Mouse (Mus musculus): Measurements from ENCODE around the gene Lmntd1. TPM values are rescaled to one million over a fixed set of nuclear protein-coding genes. Genes with fewer than 3 reads are reported as not detected.

Gene Lmntd1
- polyA plus RNA-seq, 1 experiment from 2014 or later: 0.11 TPM

DNA sequence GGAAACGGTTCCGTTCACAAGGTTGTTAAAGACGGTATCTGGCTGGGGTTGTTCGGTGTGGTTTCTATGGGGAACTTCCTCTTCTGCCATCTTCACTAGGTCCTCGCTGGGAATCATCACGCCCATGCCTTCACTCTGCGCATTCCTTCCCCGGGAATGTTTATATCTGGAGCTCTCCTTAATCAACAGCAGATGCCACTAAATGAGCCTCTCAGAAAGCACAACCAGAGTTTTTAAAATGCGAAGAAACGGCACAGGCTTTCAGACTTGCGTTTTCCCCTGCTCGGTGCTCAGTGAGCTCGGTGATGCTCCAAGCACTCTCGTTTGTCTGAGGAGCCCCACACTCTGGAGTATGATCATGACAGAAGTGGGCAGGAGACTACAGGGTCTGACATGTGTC, 182.4 kb downstream of the Lmntd1 start:
- Histone ChIP-seq H3K4me1 (peaks cover 16% of the 10 kb centered on the region), H3K27ac (replicated peaks) (peak overlapping the region; percentile 57; the same call in 1 of the 2 replicates), H3K4me3 (no peak overlapping the region), H3K27me3 (ENCODE audit: low read depth, poor library complexity, severe bottlenecking) (no peaks in the 10 kb centered on the region), H3K9me3 (replicated peaks) (no peaks in the 10 kb centered on the region), H3K36me3 (no peaks in the 10 kb centered on the region)
- DNase-seq (ENCODE audit: low spot score): no peak
- 82% methylated on average over 14 of the region's 14 CpGs for WGBS

DNA sequence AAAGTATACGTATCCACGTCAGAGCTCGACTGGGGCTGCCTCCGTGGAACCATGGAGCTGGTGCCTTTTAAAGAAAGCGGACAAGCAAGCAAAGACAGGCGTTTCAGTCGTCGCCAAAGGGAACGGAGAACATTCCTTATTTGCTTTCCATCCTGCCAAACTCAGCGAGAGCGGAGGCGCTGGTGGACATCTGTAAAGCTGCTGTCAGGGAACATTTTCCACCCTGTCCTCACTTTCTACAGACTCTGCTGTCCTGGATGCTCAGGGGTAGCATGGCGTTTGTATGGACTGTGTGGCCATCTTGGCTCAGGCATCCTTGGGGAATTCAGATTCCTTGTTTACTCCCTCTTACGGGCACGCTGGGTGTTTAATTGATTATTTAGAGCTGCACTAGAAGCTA, 186.7 kb downstream of the Lmntd1 start:
- Histone ChIP-seq H3K27me3 (ENCODE audit: low read depth, poor library complexity, severe bottlenecking) (no peaks in the 10 kb centered on the region), H3K27ac (replicated peaks) (0 out of 2 replicates have a peak overlapping the region, but pooled peaks have one; percentile 25), H3K36me3 (no peaks in the 10 kb centered on the region), H3K9me3 (replicated peaks) (no peaks in the 10 kb centered on the region), H3K4me3 (no peak overlapping the region), H3K4me1 (peaks cover 18% of the 10 kb centered on the region)
- no peak for DNase-seq (ENCODE audit: low spot score)
- WGBS: 78% methylated on average over 15 of the region's 15 CpGs

DNA sequence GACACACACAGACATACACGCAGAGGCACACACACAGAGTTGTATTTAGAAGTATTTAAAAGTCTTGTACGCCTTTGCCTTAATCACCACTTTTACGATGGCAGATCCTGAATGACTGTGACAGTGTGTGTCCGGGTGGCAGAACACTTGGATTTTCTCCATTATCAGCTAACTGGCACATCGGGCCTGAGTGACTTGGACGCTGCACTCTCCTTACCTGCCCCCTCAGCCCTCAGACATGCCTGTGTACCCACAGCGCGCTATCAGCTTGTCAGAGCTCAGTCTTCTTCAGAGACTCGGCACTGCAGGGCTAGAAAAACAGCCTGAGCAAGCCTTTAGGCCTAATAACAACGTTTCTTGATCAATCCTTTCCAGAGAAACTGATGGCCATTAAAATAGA, 187.6 kb downstream of the Lmntd1 start:
- H3K4me1 ChIP-seq: peaks cover 15% of the 10 kb centered on the region
- no peaks in the 10 kb centered on the region for H3K36me3 ChIP-seq
- H3K27ac ChIP-seq (replicated peaks): no peak overlapping the region
- 82% methylated on average over 10 of the region's 10 CpGs for WGBS
- H3K9me3 ChIP-seq (replicated peaks): no peaks in the 10 kb centered on the region
- no peaks in the 10 kb centered on the region for H3K27me3 ChIP-seq (ENCODE audit: low read depth, poor library complexity, severe bottlenecking)
- DNase-seq (ENCODE audit: low spot score): no peak
- H3K4me3 ChIP-seq: no peak overlapping the region

DNA sequence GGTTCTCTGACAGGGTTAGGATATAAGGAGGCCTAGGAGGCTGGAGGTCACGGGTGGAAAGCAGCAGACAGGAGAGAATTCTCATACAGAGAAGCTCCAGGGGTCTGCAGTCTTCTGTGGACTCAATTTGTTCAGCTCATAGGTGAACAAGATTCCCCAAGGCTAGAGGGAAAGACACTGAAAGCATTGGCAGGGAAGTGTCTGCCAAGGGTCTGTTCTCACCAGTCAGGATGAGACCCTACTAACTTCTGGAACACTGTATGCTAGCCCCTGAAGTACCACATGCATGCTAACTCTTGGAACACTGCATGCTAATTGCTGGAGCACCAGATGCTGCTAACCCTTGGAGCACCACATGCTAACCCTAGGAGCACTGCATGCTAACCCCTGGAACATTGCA, 190.0 kb downstream of the Lmntd1 start:
- no peak for DNase-seq (ENCODE audit: low spot score)
- H3K4me3 ChIP-seq: no peak overlapping the region
- no peaks in the 10 kb centered on the region for H3K27me3 ChIP-seq (ENCODE audit: low read depth, poor library complexity, severe bottlenecking)
- H3K9me3 ChIP-seq (replicated peaks): no peaks in the 10 kb centered on the region
- peaks cover 15% of the 10 kb centered on the region for H3K4me1 ChIP-seq
- H3K36me3 ChIP-seq: no peaks in the 10 kb centered on the region
- 80% methylated on average over 1 of the region's 1 CpGs for WGBS
- H3K27ac ChIP-seq (replicated peaks): no peak overlapping the region

DNA sequence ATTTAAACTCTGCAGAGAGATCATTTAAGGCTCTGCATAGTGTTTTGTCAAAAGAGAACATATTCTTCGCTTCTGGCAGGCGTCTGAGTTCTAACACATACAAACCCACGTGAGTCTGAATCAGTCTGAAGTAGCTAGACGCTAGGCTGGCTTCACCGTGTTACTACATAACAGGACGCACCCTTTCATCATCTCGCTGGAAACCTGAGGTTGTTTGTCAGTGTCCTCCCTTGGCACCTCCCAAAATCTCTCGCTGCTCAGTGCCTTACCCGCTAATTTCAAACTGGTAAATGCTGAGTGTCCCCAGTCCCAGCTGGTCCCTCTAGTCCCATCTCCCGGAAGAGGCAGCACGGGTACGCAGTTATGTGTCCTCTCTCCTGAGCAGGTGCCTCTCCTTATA, 190.6 kb downstream of the Lmntd1 start:
- no peaks in the 10 kb centered on the region for H3K27me3 ChIP-seq (ENCODE audit: low read depth, poor library complexity, severe bottlenecking)
- H3K4me1 ChIP-seq: peaks cover 15% of the 10 kb centered on the region
- H3K4me3 ChIP-seq: no peak overlapping the region
- H3K27ac ChIP-seq (replicated peaks): no peak overlapping the region
- 91% methylated on average over 12 of the region's 12 CpGs for WGBS
- no peak for DNase-seq (ENCODE audit: low spot score)
- no peaks in the 10 kb centered on the region for H3K9me3 ChIP-seq (replicated peaks)
- no peaks in the 10 kb centered on the region for H3K36me3 ChIP-seq

DNA sequence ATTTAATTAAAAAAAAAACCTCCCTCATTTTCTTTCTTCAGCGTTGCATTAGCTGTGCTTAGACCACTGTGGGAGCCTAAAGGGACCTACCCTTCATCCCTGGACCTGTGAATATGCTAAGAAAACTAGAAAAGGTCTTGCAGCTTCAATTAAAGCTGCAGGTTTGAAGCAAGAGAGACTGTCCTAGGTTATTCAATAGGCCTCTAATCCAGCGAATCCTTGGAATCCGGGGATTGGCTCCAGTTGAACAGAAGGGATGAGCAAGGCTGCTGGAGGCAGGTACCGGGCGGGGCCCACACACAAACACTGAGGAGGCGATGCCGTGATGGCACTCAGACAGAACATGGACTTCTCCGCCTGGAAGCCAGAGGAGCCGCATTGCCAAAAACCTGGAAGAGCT, 192.5 kb downstream of the Lmntd1 start:
- H3K9me3 ChIP-seq (replicated peaks): no peaks in the 10 kb centered on the region
- H3K4me3 ChIP-seq: no peak overlapping the region
- peaks cover 4% of the 10 kb centered on the region; the same call in 1 of the 2 replicates for H3K4me1 ChIP-seq
- DNase-seq (ENCODE audit: low spot score): no peak
- H3K27me3 ChIP-seq (ENCODE audit: low read depth, poor library complexity, severe bottlenecking): no peaks in the 10 kb centered on the region
- H3K27ac ChIP-seq (replicated peaks): no peak overlapping the region
- no peaks in the 10 kb centered on the region for H3K36me3 ChIP-seq
- WGBS: 88% methylated on average over 9 of the region's 9 CpGs

DNA sequence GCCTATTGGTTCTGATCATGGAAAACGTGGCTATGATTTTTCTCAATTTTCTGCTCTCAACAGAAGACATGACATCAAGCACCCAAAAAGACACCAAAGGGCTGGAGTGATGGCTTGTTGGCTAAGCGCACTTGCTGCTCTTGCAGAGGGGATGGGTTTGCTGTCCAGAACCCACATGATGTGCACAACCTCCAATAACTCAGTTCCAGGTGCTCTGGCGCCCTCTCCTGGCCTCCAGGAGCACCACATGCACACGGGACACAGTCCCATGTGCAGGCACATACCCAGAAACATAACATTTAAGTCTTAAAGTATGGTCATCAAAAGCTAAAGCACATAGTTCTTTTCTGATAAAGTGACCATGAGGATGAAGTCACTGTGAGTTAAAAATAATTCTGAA, 193.7 kb downstream of the Lmntd1 start:
- 64% methylated on average over 4 of the region's 4 CpGs for WGBS
- Histone ChIP-seq H3K27ac (replicated peaks) (no peak overlapping the region), H3K27me3 (ENCODE audit: low read depth, poor library complexity, severe bottlenecking) (no peaks in the 10 kb centered on the region), H3K9me3 (replicated peaks) (no peaks in the 10 kb centered on the region), H3K36me3 (no peaks in the 10 kb centered on the region), H3K4me1 (no peaks in the 10 kb centered on the region), H3K4me3 (no peak overlapping the region)
- no peak for DNase-seq (ENCODE audit: low spot score)

DNA sequence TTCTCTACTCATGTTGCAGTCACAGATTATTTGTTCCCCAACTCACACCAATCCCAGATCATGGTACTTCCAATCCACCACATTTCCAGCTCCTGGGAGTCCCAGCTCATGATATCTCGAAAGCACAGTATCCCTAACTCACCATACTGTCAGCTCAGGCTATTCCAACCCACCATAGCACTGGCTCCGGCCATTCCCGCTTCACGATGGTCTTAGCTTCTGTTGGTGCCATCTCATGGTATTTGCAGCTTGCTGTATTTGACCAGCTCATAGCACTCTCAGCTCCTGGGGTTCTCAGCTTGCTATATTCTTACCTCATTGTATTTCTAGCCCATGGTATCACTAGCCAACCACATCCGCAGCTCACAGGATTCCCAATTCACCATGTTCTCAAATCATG, 195.3 kb downstream of the Lmntd1 start:
- H3K4me3 ChIP-seq: no peak overlapping the region
- no peaks in the 10 kb centered on the region for H3K36me3 ChIP-seq
- no peak for DNase-seq (ENCODE audit: low spot score)
- no peaks in the 10 kb centered on the region for H3K27me3 ChIP-seq (ENCODE audit: low read depth, poor library complexity, severe bottlenecking)
- no peaks in the 10 kb centered on the region for H3K9me3 ChIP-seq (replicated peaks)
- H3K27ac ChIP-seq (replicated peaks): no peak overlapping the region
- no peaks in the 10 kb centered on the region for H3K4me1 ChIP-seq
- WGBS: 90% methylated on average over 5 of the region's 5 CpGs

DNA sequence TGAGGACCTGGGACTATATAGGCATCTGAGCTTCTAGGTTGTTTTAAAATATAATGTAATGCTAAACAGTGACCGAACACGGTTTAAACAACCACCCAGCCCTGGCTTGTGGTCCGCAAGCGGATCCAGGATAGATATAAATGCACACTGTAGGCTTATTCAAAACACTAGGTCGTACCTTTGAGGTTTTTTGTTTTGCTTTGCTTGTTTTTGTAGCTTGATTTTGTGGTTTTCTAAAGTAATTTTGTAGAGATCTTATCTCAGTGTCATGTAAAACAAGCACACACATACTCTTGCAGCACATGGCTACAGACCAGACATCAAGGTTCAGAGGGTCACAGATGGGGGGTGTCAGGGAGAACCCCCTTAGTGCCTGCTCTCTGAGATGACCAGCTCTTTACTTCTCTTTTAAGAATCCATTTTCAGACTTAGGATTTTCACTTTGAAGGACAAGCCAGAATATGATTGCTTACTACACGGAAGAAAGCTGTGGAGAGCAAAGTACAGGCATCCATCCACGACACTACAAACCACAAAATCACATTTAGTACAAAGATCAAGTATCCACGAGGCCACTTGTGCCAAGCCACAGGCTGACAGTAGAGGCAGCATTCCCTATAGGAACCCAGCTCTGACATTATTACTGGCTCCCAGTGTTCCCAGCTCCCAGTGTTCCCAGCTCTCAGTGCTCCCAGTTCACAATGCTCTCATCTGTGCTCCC, 196.2 kb downstream of the Lmntd1 start:
- no peak overlapping the region for H3K4me3 ChIP-seq
- H3K4me1 ChIP-seq: no peaks in the 10 kb centered on the region
- H3K36me3 ChIP-seq: no peaks in the 10 kb centered on the region
- 85% methylated on average over 8 of the region's 8 CpGs for WGBS
- DNase-seq (ENCODE audit: low spot score): no peak
- H3K9me3 ChIP-seq (replicated peaks): no peaks in the 10 kb centered on the region
- H3K27me3 ChIP-seq (ENCODE audit: low read depth, poor library complexity, severe bottlenecking): no peaks in the 10 kb centered on the region
- H3K27ac ChIP-seq (replicated peaks): no peak overlapping the region

DNA sequence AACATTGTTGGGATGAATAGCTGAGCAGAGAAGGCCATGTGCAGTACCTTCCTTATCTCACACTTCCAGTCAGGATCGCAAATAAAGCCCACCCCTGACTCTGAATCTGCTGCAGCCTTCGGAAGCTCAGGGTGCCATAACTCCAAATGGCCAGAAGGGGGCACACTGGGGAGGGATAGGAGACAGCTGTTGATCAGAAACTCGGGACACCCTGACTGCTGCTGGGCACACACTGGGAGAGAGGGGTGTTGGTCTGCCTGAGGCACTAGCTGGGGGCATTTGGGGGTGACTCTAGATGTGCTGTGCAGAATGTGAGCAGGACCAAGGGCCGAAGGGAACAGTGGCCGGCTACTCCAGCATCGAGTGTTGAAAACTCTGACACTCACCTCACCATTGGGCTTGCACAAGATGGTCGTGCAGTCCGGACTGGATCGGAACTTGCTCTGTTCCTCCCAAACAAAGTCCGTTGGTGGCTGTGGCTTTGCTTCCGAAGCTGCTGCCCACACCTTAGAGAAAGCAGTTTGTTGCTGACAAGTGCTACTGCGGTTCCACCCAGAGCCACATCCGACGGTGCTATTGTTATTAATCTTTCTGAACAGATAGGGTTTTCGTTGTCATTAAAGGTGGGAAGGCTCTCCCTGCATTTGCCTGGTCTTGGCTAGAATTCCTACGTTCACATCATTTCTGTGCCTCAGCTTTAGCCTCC, 197.0 kb downstream of the Lmntd1 start:
- no peak overlapping the region for H3K4me3 ChIP-seq
- no peaks in the 10 kb centered on the region for H3K36me3 ChIP-seq
- H3K9me3 ChIP-seq (replicated peaks): no peaks in the 10 kb centered on the region
- no peaks in the 10 kb centered on the region for H3K4me1 ChIP-seq
- H3K27me3 ChIP-seq (ENCODE audit: low read depth, poor library complexity, severe bottlenecking): no peaks in the 10 kb centered on the region
- no peak overlapping the region for H3K27ac ChIP-seq (replicated peaks)
- WGBS: 76% methylated on average over 16 of the region's 16 CpGs
- DNase-seq (ENCODE audit: low spot score): peak; percentile 51

DNA sequence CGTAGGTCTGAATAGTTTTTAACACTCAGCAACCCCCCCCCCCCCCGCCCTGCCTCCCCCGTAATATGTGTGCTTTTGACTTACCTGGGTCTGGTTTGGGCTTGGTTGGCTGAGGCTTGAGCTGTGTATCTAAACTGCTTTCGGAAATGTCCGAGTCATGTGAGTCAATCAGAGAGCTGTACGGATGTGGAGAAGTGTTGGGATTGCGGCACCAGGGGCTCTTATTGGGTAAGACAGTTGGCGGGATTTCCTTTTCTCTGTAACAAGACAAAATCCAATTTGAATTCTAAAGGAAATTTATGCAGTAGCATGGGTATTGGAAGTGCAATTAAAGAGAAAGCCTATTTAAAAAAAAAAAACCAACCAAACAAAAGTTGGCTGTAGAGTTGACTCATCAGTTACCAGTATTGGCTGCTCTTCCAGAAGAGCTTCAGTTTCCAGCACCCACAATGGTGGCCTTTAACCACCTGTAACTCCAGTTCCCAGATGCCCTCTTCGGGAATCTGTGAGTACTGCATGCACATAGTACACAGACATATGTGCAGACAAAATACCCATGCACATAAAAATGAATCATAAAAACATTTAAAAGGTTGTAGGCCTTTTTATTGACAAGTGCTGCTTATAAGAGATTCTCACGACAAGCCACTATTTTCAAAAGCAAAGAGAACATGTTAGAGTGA, 209.6 kb downstream of the Lmntd1 start:
- no peak overlapping the region for H3K27ac ChIP-seq (replicated peaks)
- H3K9me3 ChIP-seq (replicated peaks): no peaks in the 10 kb centered on the region
- H3K4me1 ChIP-seq: peaks cover 6% of the 10 kb centered on the region
- no peaks in the 10 kb centered on the region for H3K36me3 ChIP-seq
- 90% methylated on average over 10 of the region's 10 CpGs for WGBS
- no peak for DNase-seq (ENCODE audit: low spot score)
- H3K27me3 ChIP-seq (ENCODE audit: low read depth, poor library complexity, severe bottlenecking): no peaks in the 10 kb centered on the region
- no peak overlapping the region for H3K4me3 ChIP-seq

DNA sequence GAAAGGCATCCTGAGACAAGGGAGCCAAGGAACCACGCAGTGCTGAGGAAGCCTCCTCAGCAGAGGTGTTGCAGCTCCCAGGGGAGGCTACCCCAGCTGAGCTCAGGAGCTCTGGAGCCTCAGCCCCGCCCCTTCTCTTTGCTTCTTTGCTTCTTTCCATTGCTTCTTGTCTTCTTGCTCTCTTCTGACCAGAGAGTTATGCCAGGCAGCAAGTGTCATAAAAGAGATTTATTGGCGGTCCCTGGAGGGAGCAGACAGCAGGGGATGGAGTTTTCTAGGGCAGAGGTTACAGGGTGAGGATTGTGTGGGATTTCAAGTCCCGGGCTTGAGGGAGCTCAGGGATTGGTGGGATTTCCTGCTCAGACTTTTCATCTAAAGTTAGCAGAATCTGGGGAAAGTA, 213.0 kb downstream of the Lmntd1 start:
- H3K27ac ChIP-seq (replicated peaks): no peak overlapping the region
- peaks cover 6% of the 10 kb centered on the region for H3K4me1 ChIP-seq
- H3K36me3 ChIP-seq: no peaks in the 10 kb centered on the region
- H3K4me3 ChIP-seq: no peak overlapping the region
- no peak for DNase-seq (ENCODE audit: low spot score)
- H3K27me3 ChIP-seq (ENCODE audit: low read depth, poor library complexity, severe bottlenecking): no peaks in the 10 kb centered on the region
- 20% methylated on average over 4 of the region's 4 CpGs for WGBS
- no peaks in the 10 kb centered on the region for H3K9me3 ChIP-seq (replicated peaks)

DNA sequence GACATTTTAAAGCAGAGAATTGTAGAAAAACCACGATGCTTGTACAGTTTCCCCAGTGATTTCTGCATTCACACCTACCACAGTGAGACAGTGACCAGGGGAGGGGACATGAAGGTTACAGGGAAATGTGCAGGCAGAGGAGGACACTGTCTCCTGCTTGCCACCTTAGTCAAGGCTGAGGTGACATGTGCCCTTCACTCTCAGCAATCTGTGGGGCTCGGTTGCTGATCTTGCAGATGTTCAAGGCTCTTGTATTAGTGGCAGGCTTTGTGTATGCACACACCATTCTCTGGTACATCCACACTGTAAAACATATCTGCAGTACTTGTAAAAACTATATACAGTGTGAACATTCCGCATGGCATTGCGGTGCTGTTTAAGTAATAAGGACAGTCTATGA, 216.2 kb downstream of the Lmntd1 start:
- no peak overlapping the region for H3K4me3 ChIP-seq
- WGBS: 91% methylated on average over 4 of the region's 4 CpGs
- H3K27ac ChIP-seq (replicated peaks): no peak overlapping the region
- no peaks in the 10 kb centered on the region for H3K36me3 ChIP-seq
- DNase-seq (ENCODE audit: low spot score): no peak
- peaks cover 6% of the 10 kb centered on the region for H3K4me1 ChIP-seq
- H3K27me3 ChIP-seq (ENCODE audit: low read depth, poor library complexity, severe bottlenecking): no peaks in the 10 kb centered on the region
- no peaks in the 10 kb centered on the region for H3K9me3 ChIP-seq (replicated peaks)
